Mouse (Mus musculus) urinary bladder, postnatal 10 days (tissue): ENCODE measurements around the gene Tead1.
A peak's percentile ranks its signal among the peaks of the same experiment; 100 is the strongest.
"Not testable (repeated sequence)": the region's sequence is repeated elsewhere in the genome, so short reads cannot be mapped to it uniquely, and the experiment has no call there.

Experiments
- DNase-seq: peaks from one replicate; pipeline ENCODE4 v3.0.0; 2022; ENCODE audit warnings: low spot score

Tead1 gene

DNA sequence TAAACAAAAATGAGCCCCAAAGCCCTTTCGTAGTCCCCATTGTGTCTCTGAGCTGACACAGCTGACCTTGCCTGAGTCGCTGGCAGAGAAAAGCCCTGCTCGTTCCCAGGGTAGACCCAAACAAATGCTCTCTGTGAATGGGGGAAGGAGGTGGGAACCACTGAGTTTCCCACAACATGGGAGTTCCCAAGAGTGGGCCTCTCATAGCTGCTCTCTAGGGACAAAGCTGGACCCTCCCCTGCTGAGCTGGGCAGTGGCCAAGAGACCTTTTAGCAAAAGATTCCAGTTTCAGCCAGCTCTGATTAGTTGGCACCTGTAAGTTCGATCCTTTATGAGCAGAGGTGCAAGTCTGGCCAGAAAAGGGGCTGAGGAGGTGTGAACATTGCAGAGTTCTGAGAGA is 243.7 kb downstream of the Tead1 start:
- DNase-seq: no peak

DNA sequence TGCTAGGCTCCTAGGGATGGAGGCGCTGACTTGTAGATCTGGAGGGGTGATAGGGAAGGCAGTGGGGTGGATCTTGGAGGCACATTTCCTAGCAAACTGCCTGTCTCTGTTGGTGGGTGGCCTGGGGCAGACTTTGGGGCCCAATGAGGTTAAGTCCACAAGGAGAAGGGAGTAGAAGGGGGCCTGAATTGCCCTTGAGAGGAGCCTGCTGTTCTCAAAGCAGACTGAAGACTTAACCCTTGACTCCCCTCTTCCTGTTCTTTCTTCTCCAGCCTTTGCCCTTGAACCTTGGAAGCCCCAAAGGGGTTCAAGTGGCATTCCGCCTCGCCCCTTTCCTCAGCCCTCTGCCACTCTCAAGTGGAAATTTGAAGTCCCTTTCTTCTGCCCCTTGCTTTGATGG is 244.6 kb downstream of the Tead1 start:
- no peak for DNase-seq

DNA sequence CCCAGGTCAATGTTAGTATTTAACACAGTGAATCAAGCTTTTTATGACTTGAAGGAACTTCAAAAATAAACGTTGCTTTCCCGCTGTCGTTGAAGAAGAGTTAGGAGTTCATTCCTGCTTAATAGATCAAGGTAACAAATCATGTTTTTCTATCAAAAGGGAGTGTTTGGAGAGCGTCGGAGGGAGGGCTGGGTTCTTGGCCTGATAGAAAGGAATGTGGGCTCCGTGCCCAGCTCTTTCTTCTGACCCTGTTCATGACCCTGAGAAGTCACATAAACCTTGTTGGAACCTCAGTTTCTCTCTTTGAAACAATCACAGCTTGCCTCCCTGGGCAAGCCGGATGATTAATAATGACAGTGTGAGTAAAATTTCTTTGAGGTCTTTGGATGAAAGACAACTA is 251.6 kb downstream of the Tead1 start:
- no peak for DNase-seq

DNA sequence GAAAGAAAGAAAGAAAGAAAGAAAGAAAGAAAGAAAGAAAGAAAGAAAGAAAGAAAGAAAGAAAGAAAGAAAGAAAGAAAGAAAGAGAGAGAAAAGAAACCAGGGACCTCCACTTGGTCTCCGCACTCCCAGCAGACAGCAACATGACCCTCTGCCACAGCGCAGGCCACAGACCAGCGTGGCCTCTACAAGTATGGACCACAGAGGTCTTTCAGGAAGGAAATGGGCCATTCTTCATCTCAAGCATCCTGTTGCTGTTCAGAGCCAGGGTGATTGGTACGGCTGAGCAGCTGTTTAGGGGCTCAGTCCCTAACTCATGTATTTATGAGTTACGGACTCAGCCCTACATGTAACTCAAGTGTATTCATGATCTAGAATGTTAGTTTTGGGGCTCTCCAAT is 256.8 kb downstream of the Tead1 start:
- DNase-seq: not testable (repeated sequence)

DNA sequence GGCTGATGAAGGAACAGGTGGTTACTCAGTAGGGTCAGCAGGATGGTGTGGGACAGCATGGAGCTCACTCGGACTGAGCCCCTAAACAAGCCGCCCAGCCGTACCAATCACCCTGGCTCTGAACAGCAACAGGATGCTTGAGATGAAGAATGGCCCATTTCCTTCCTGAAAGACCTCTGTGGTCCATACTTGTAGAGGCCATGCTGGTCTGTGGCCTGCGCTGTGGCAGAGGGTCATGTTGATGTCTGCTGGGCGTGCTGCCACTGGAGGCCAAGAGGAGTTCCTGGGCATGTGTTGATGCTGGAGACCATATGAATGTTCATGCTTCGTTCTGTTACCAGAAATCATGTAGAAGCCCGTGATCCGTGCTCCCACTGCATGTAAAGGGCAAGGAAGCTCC is 258.0 kb downstream of the Tead1 start:
- DNase-seq: no peak

DNA sequence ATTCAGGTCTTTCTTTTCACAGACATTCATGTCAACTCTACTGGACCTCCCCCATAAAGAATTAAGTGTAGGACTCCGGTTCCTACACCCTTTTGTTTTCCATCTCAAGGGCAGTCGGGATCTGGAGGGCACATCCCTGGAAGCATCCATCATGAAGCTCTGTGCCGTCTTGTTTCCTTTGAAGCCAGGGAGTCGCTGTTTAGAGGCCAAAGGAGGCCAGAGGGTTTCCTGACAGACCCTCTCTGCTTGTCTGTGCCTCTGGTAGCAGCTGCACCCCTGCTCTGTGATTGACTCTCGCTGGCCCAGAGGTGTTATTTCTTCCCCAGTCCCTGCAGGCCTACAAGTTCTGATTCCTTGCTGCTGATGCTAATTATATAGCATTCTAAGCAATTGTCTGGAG is 259.8 kb downstream of the Tead1 start:
- DNase-seq: no peak

DNA sequence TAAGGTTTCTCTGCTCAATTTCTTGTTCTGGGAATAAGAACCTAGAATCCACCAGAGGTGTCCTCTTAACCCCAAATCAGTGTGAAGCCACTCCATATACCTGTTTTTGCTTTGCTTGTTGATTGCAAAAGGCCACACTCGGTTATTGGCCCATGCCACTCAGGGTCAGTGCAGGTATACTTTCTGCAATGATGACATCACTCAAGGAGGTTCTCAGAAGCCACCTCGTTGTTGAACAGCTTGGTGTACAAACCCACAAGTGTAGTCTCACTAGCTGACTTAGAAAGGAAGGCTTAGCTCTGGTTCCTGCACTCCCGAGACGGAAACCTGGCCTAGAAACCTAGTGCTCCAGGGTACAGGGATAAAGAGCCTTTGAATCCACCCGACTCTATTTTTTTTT is 263.4 kb downstream of the Tead1 start:
- DNase-seq: no peak

DNA sequence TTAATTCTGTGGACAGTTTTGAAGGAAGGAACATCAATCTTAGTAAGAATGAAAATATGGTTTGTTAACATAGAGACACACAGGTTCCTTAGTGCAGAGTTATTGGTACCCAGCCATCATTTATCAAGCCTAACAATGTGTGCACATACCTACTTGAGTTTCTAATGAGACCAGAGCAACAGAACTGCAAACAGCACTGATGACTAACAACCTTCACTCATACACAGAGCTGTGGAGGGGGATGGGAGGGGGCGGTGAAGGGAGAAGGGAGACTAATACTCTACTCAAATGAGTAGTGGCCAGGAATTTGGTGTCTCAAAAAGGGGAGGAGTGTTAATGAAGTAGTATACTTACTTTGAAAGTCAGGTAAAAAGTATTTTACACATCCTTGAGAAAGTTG is 263.9 kb downstream of the Tead1 start:
- DNase-seq: no peak

DNA sequence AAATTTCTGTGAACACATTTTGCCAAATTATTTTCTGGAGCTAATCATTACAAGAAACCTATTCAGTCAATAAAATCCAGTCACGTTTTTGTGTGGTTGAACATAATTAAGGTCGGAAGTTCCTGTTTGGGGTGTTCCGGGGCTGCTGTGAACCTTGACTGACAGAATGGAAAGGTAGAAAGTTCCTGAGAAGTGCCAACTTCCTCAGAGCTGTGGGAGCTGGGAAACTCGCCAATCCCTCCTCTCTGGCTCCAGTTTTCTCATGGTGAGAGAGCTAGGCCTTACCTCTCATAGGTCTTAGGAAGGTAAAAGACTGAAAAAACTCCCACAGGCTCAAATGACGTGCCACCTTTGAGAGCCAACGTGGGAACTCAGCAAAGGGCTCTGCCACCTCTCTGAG is 267.6 kb downstream of the Tead1 start:
- DNase-seq: no peak

DNA sequence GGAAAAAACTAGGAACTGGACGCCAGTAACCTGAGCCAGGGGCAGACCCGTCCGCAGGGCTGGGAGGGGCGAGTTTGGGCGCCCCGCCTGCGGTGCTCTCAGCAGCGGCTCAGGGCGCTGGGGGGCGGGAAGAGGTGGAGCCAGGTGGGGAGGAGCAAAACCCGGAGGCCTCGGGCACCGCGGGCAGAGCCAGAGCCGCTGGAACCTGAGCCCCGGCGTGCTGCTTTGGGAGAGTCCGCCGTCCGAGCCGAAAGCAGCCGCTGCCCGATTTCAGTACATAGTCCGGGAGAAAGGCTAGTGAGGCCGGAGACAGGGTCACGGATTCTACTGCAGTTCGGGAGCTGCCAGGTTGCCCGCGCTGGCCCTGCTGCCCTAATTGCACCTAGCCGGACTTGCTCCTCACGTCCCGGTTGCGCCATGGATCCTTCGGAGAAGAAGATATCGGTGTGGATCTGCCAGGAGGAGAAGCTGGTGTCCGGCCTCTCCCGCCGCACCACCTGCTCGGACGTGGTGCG is 274.7 kb downstream of the Tead1 start, which contains the start of gene Rassf10:
TSS of gene Rassf10 (plus strand) at position 186 of the 515 bp plus-strand sequence.
- peak; percentile 31 for DNase-seq

DNA sequence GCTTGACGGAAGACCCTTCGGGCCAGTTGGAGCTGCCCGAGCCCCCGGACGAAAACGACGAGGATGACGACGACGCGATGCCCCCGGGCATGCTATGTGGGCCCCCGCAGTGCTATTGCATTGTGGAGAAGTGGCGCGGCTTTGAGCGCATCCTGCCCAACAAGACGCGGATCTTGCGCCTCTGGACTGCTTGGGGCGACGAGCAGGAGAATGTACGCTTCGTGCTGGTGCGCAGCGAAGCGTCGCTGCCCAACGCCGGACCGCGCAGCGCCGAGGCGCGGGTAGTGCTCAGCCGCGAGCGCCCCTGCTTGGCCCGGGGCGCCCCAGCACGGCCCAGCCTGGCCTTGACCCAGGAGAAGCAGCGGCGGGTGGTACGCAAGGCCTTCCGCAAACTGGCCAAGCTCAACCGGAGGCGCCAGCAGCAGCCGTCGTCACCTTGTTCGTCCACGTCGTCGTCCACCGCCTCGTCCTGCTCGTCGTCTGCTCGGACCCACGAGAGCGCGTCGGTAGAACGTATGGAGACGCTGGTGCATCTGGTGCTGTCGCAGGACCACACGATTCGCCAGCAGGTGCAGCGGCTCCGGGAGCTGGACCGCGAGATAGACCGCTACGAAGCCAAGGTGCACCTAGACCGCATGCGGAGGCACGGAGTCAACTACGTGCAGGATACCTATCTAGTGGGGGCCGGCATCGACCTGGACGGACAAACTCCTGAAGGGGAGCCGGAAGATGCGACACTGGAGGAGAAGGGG is 275.4 kb downstream of the Tead1 start:
- DNase-seq: no peak

DNA sequence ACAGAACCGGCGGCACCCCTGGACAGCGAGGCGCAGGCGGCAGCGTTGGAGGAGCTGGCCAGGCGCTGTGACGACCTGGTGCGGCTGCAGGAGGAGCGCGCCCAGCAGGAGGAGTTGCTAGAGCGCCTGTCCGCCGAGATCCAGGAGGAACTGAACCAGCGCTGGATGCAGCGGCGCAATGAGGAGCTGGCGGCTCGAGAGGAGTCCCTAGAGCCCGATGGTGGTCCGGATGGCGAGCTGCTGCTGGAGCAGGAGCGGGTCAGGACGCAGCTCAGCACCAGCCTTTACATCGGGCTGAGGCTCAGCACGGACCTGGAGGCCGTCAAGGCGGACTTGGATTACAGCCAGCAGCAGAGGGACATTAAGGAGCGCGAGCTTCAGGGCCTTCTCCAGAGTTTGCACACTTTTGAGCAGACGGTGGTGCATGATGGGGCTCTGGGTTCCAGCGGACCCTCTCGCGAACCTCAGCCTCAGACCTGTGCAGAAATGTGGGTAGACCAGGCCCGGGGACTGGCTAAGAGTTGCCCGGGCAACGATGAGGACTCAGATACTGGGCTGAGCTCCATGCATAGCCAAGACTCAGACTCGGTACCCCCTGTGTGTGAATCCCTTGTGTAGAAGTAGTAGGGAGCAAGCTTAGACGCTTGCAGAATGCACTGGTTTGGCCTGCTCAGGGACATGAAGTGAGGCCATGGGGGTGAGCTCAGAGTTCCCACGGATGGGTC is 276.1 kb downstream of the Tead1 start:
- no peak for DNase-seq

DNA sequence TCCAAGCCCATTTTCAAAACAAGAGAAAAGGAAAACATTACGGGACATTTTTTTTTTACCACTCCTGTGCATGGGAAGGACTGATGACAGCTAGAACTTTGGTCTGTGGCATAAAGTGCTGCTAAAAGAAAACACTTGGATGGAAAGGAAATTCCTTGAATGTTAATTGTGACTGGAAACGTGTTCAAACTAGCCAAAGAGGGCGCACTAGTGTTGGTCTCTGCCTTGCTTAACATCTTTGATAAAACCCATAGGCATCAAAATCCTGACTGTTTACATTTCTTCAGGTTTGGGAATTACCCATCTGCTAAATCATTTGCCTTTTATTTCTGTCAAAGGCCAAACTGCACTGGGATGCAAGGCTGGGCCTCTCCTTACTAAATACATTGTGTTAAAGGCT is 276.8 kb downstream of the Tead1 start:
- DNase-seq: no peak
